Mouse (Mus musculus): ENCODE data around the gene Slc25a51. TPM values are rescaled to one million over a fixed set of nuclear protein-coding genes. Genes with fewer than 3 reads are reported as not detected.
"Not testable (repeated sequence)": the region's sequence is repeated elsewhere in the genome, so short reads cannot be mapped to it uniquely, and the experiment has no call there.

Slc25a51 gene
- total and polyA plus RNA-seq, 3 experiments, result 43.8 to 395 (median 47.5) TPM

- H3K27ac ChIP-seq (ENCODE audit: control insufficient read depth, low read depth, low read length), result no peak overlapping the region
- no peak overlapping the region for H3K9ac ChIP-seq (ENCODE audit: control insufficient read depth, low read depth, low read length, poor library complexity, severe bottlenecking)
- H3K9me3 ChIP-seq (replicated peaks; ENCODE audit: insufficient read depth, low read length), result no peaks in the 10 kb centered on the region
- TF ChIP-seq USF1 (IDR thresholded peaks at IDR 0.05; ENCODE audit: low read depth, low read length), result no peak
- TF ChIP-seq POLR2AphosphoS5 (IDR thresholded peaks at IDR 0.05; ENCODE audit: borderline replicate concordance, low read depth, low read length), result no peak
- no peak for TF ChIP-seq BHLHE40 (IDR thresholded peaks at IDR 0.05; ENCODE audit: borderline replicate concordance, low read depth, low read length)
- TF ChIP-seq MAX (IDR thresholded peaks at IDR 0.05; ENCODE audit: low read length), result no peak
- no peak for TF ChIP-seq POLR2AphosphoS2 (IDR thresholded peaks at IDR 0.05; ENCODE audit: low read length)
- TF ChIP-seq ZC3H11A (IDR thresholded peaks at IDR 0.05; ENCODE audit: low read depth, low read length), result no peak
- no peak for TF ChIP-seq E2F4 (IDR thresholded peaks at IDR 0.05; ENCODE audit: borderline replicate concordance, low read depth, low read length)
- TF ChIP-seq NELFE (IDR thresholded peaks at IDR 0.05; ENCODE audit: low read depth, low read length), result no peak
- no peak for TF ChIP-seq RAD21 (IDR thresholded peaks at IDR 0.05; ENCODE audit: low read depth, low read length)
- TF ChIP-seq HCFC1 (IDR thresholded peaks at IDR 0.05; ENCODE audit: low read depth, low read length), result no peak
- no peak for TF ChIP-seq SIN3A (IDR thresholded peaks at IDR 0.05; ENCODE audit: low read length)
- TF ChIP-seq CTCF (IDR thresholded peaks at IDR 0.05 in 2 of 3, conservative IDR thresholded peaks at IDR 0.05 in 1 of 3; ENCODE audit: control insufficient read depth in 1 of 3, insufficient read depth in 1 of 3, low read depth in 2 of 3, low read length in 3 of 3, poor library complexity in 1 of 3, severe bottlenecking in 1 of 3), result no peak
- no peak for TF ChIP-seq CHD1 (IDR thresholded peaks at IDR 0.05; ENCODE audit: low read depth, low read length)
- TF ChIP-seq MAFK (IDR thresholded peaks at IDR 0.05; ENCODE audit: borderline replicate concordance, low read depth, low read length), result no peak
- no peak for TF ChIP-seq MXI1 (IDR thresholded peaks at IDR 0.05; ENCODE audit: low read depth, low read length)
- no peak for TF ChIP-seq ZKSCAN1 (IDR thresholded peaks at IDR 0.05; ENCODE audit: low read depth, low read length)
- no peaks in the 10 kb centered on the region for H3K27me3 ChIP-seq (ENCODE audit: control insufficient read depth in 1 of 2, insufficient read depth in 2 of 2, low read length in 2 of 2)
- DNase-seq (ENCODE audit: low read depth, low spot score), result no peak
- peaks cover 6 to 22% of the 10 kb centered on the region in 2 experiments for H3K4me1 ChIP-seq (ENCODE audit: control insufficient read depth in 1 of 2, insufficient read depth in 2 of 2, low read length in 2 of 2)
- H3K4me3 ChIP-seq (ENCODE audit: control insufficient read depth in 1 of 2, insufficient read depth in 1 of 2, low read depth in 2 of 2, low read length in 2 of 2), result no peak overlapping the region
- H3K79me2 ChIP-seq (ENCODE audit: control insufficient read depth, insufficient read depth, low read length, poor library complexity), result peaks cover 11% of the 10 kb centered on the region; the same call in 1 of the 2 replicates
- peaks cover 14 to 24% of the 10 kb centered on the region in 2 experiments for H3K36me3 ChIP-seq (ENCODE audit: control insufficient read depth in 1 of 2, insufficient read depth in 2 of 2, low read length in 2 of 2)
Measured at GRCm38 (mm10) chr4:45399421-45400210, 8.9 kb downstream of the Slc25a51 start.

- Histone ChIP-seq H3K36me3 (ENCODE audit: control insufficient read depth in 1 of 2, insufficient read depth in 2 of 2, low read length in 2 of 2) (peaks cover 11 to 15% of the 10 kb centered on the region in 2 experiments), H3K4me1 (ENCODE audit: control insufficient read depth in 1 of 2, insufficient read depth in 2 of 2, low read length in 2 of 2) (peaks cover 2 to 16% of the 10 kb centered on the region in 2 experiments; a peak in 3 of 4 replicates), H3K79me2 (ENCODE audit: control insufficient read depth, insufficient read depth, low read length, poor library complexity) (peaks cover 11% of the 10 kb centered on the region; the same call in 1 of the 2 replicates)
- H3K9ac ChIP-seq (ENCODE audit: control insufficient read depth, low read depth, low read length, poor library complexity, severe bottlenecking); DNase-seq (ENCODE audit: low read depth, low spot score); H3K27ac ChIP-seq (ENCODE audit: control insufficient read depth, low read depth, low read length); H3K27me3 ChIP-seq (ENCODE audit: control insufficient read depth in 1 of 2, insufficient read depth in 2 of 2, low read length in 2 of 2); H3K4me3 ChIP-seq (ENCODE audit: control insufficient read depth in 1 of 2, insufficient read depth in 1 of 2, low read depth in 2 of 2, low read length in 2 of 2); H3K9me3 ChIP-seq (replicated peaks; ENCODE audit: insufficient read depth, low read length): not testable (repeated sequence)
Measured at GRCm38 (mm10) chr4:45398315-45398714, 10.3 kb downstream of the Slc25a51 start.

GRCm38 (mm10) chr4:45396211-45396610 is 12.4 kb downstream of the Slc25a51 start:
- H3K4me3 ChIP-seq (ENCODE audit: control insufficient read depth in 1 of 2, insufficient read depth in 1 of 2, low read depth in 2 of 2, low read length in 2 of 2); H3K79me2 ChIP-seq (ENCODE audit: control insufficient read depth, insufficient read depth, low read length, poor library complexity); H3K9me3 ChIP-seq (replicated peaks; ENCODE audit: insufficient read depth, low read length); H3K9ac ChIP-seq (ENCODE audit: control insufficient read depth, low read depth, low read length, poor library complexity, severe bottlenecking); H3K27ac ChIP-seq (ENCODE audit: control insufficient read depth, low read depth, low read length); H3K27me3 ChIP-seq (ENCODE audit: control insufficient read depth in 1 of 2, insufficient read depth in 2 of 2, low read length in 2 of 2); H3K36me3 ChIP-seq (ENCODE audit: control insufficient read depth in 1 of 2, insufficient read depth in 2 of 2, low read length in 2 of 2); DNase-seq (ENCODE audit: low read depth, low spot score): not testable (repeated sequence)
- peaks cover 0 to 16% of the 10 kb centered on the region in 2 experiments; a peak in 2 of 4 replicates for H3K4me1 ChIP-seq (ENCODE audit: control insufficient read depth in 1 of 2, insufficient read depth in 2 of 2, low read length in 2 of 2)

Measured in MEL (cell line).